Mouse (Mus musculus): ENCODE results near the gene Ano6. TPM values are rescaled to one million over a fixed set of nuclear protein-coding genes. Genes with fewer than 3 reads are reported as not detected.
A peak's percentile ranks its signal among the peaks of the same experiment; 100 is the strongest.

Ano6 gene
- polyA plus RNA-seq, 1 experiment from 2014 or later: 37.2 TPM

DNA sequence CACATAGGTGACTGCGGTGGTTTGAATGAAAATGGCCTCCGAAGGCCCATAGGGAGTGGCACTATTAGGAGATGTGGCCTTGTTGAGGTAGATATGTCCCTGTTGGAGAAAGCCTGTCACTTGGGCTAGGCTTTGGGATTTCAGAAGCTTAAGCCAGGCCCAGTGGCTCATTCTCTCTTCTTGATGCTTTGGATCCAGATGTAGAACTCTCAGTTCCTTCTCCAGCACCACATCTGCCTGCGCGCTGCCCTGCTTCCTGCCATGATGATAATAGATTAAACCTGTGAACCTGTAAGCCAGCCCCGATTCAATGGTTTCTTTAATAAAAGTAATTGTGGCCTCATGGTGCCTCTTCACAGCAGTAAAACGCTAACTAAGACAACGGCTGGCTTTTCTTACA, 7.6 kb downstream of the Ano6 start:
- Histone ChIP-seq H3K36me3 (ENCODE audit: control insufficient read depth, insufficient read depth, low read length) (no peaks in the 10 kb centered on the region), H3K27me3 (ENCODE audit: control insufficient read depth, insufficient read depth, low read length) (no peaks in the 10 kb centered on the region), H3K4me1 (replicated peaks; ENCODE audit: control insufficient read depth, insufficient read depth, low read length) (0 out of 2 replicates have a peak, but pooled peaks cover 2% of the 10 kb centered on the region), H3K4me2 (replicated peaks; ENCODE audit: low read depth, low read length) (no peak overlapping the region), H3K27ac (ENCODE audit: low read depth, low read length) (no peak overlapping the region), H3K9me3 (ENCODE audit: control insufficient read depth, low read length) (no peaks in the 10 kb centered on the region), H3K4me3 (ENCODE audit: low read depth, low read length) (no peak overlapping the region), H3K9ac (ENCODE audit: low read depth, low read length) (no peak overlapping the region)
- no peak for DNase-seq (ENCODE audit: low spot score)
- ATAC-seq (ENCODE audit: low FRiP score): no peak
- WGBS: 90% methylated on average over 7 of the region's 7 CpGs

DNA sequence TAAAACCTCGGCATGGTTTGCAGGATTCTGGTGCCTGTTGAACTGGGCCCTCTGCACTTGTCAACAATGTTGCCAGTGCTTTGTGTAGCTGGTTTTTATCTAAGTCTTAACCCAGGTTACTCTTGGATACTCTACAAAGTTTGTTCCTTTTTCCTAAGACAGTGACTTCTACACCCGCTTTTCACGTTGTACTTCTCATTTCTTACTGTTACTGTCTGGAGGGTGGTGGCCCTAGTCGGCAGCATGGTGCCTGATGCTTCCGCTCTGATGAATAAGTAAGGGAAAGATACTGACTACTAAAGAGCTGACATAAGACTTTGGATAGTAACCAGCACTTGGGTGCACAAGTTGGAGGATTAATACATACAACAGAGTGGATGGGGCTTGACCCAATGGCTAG, 9.0 kb downstream of the Ano6 start:
- H3K4me3 ChIP-seq (ENCODE audit: low read depth, low read length): no peak overlapping the region
- H3K4me1 ChIP-seq (replicated peaks; ENCODE audit: control insufficient read depth, insufficient read depth, low read length): 0 out of 2 replicates have a peak, but pooled peaks cover 6% of the 10 kb centered on the region
- no peaks in the 10 kb centered on the region for H3K27me3 ChIP-seq (ENCODE audit: control insufficient read depth, insufficient read depth, low read length)
- WGBS: 94% methylated on average over 5 of the region's 5 CpGs
- ATAC-seq (ENCODE audit: low FRiP score) (no peak), DNase-seq (ENCODE audit: low spot score) (no peak)
- H3K9ac ChIP-seq (ENCODE audit: low read depth, low read length): no peak overlapping the region
- no peaks in the 10 kb centered on the region for H3K9me3 ChIP-seq (ENCODE audit: control insufficient read depth, low read length)
- H3K4me2 ChIP-seq (replicated peaks; ENCODE audit: low read depth, low read length): no peak overlapping the region
- no peak overlapping the region for H3K27ac ChIP-seq (ENCODE audit: low read depth, low read length)
- no peaks in the 10 kb centered on the region for H3K36me3 ChIP-seq (ENCODE audit: control insufficient read depth, insufficient read depth, low read length)

DNA sequence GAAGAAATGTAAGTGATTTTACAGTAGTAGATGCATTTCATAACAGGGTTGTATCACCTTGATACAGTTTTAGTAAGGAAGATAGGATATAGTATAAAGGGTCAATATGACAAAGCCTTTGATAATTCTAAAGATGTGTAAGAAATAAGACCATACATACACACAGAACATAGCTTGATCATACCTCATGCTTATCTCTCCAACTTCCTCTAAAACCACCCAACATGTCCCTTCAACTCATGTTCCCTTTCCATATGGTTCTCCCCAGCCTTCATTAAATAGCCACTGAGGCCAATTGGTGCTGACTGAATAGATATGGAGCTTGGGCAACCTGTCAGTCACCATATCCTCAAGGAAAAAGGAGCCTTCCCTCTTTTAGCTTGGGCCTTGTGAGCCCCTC, 9.4 kb downstream of the Ano6 start:
- Histone ChIP-seq H3K4me2 (replicated peaks; ENCODE audit: low read depth, low read length) (no peak overlapping the region), H3K9me3 (ENCODE audit: control insufficient read depth, low read length) (no peaks in the 10 kb centered on the region), H3K27ac (ENCODE audit: low read depth, low read length) (no peak overlapping the region), H3K36me3 (ENCODE audit: control insufficient read depth, insufficient read depth, low read length) (no peaks in the 10 kb centered on the region), H3K27me3 (ENCODE audit: control insufficient read depth, insufficient read depth, low read length) (no peaks in the 10 kb centered on the region), H3K4me1 (replicated peaks; ENCODE audit: control insufficient read depth, insufficient read depth, low read length) (0 out of 2 replicates have a peak, but pooled peaks cover 4% of the 10 kb centered on the region), H3K9ac (ENCODE audit: low read depth, low read length) (no peak overlapping the region), H3K4me3 (ENCODE audit: low read depth, low read length) (no peak overlapping the region)
- DNase-seq (ENCODE audit: low spot score): no peak
- ATAC-seq (ENCODE audit: low FRiP score): no peak

DNA sequence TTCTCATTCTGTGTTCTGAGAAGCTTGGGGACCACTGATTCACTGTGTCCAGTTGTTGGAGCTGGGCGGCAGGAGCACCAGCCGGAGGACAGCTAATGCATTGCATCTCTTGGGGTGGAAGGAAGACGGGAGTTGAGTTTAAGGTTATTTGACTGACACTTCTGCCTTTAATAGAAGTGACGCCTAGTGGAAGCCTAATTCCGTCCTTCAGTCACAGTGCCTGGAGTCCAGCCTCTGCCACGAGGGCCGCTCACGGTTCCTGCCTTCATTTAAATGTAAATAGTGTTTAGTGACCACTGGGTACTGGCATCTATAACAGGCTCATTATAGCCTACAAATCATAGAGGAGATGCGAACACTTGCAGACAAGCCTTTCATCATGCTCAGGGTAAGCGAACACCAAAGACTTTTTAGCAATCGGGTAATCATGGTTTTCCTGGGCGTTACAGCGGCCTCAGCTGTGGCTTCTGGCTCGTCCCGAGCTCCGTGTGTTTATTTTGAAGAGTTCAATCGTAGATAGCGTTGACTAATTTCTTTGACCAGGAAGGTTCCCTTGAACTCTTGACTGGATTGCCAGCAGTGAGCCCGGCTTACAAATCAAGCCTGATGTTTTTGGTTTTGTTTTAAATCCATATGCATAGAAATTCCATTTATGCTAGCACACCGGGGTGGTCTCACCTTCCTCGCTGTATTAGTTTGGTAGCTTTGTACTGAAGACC, 10.8 kb downstream of the Ano6 start:
- H3K36me3 ChIP-seq (ENCODE audit: control insufficient read depth, insufficient read depth, low read length): no peaks in the 10 kb centered on the region
- ATAC-seq (ENCODE audit: low FRiP score) (no peak), DNase-seq (ENCODE audit: low spot score) (no peak)
- H3K9me3 ChIP-seq (ENCODE audit: control insufficient read depth, low read length): no peaks in the 10 kb centered on the region
- no peak overlapping the region for H3K4me2 ChIP-seq (replicated peaks; ENCODE audit: low read depth, low read length)
- 69% methylated on average over 21 of the region's 21 CpGs for WGBS
- no peak overlapping the region for H3K9ac ChIP-seq (ENCODE audit: low read depth, low read length)
- H3K4me3 ChIP-seq (ENCODE audit: low read depth, low read length): no peak overlapping the region
- H3K27me3 ChIP-seq (ENCODE audit: control insufficient read depth, insufficient read depth, low read length): no peaks in the 10 kb centered on the region
- H3K27ac ChIP-seq (ENCODE audit: low read depth, low read length): no peak overlapping the region
- 0 out of 2 replicates have a peak, but pooled peaks cover 4% of the 10 kb centered on the region for H3K4me1 ChIP-seq (replicated peaks; ENCODE audit: control insufficient read depth, insufficient read depth, low read length)

DNA sequence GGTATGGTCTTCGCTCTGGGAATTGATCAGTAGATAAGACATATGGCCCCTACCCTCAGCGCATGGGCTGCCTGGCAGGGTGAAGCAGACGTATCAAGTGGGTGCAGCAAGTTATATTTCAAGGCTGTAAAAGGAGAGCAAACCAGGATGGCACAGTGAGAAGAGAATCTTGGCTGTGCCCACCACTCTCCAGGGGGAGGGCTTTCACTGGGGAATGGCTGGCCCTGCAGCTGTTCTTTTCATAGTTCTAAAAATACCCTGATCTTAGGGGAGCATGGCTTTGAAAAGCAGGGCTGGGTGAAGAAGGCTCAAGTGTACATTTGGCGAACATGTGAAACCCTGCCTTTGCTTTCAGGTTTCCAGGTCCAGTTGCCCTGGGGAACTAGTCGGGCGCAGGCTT, 11.5 kb downstream of the Ano6 start:
- 91% methylated on average over 6 of the region's 6 CpGs for WGBS
- Histone ChIP-seq H3K36me3 (ENCODE audit: control insufficient read depth, insufficient read depth, low read length) (no peaks in the 10 kb centered on the region), H3K27ac (ENCODE audit: low read depth, low read length) (no peak overlapping the region), H3K4me2 (replicated peaks; ENCODE audit: low read depth, low read length) (no peak overlapping the region), H3K9me3 (ENCODE audit: control insufficient read depth, low read length) (no peaks in the 10 kb centered on the region), H3K9ac (ENCODE audit: low read depth, low read length) (no peak overlapping the region), H3K27me3 (ENCODE audit: control insufficient read depth, insufficient read depth, low read length) (no peaks in the 10 kb centered on the region), H3K4me3 (ENCODE audit: low read depth, low read length) (no peak overlapping the region), H3K4me1 (replicated peaks; ENCODE audit: control insufficient read depth, insufficient read depth, low read length) (0 out of 2 replicates have a peak, but pooled peaks cover 4% of the 10 kb centered on the region)
- ATAC-seq (ENCODE audit: low FRiP score): no peak
- DNase-seq (ENCODE audit: low spot score): no peak

DNA sequence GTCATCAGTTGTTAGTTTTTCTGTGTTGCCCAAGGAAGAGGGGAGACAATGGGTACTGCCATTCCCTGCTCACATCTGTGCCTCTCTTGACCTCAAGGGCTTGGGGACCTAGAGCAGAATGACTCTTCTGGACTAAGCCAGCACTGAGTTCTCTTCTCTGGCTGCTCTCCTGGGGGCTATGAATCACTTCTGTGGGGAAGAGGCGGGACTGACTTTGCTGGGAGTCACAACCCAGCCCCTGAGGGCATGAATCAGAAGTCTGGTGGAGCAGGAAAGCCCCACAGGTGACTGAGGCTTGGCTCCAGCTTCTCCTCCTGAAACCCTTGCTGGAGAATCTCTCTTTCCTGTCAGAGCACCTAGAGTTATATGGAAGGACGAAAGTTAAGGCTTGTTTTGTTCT, 12.1 kb downstream of the Ano6 start:
- no peaks in the 10 kb centered on the region for H3K36me3 ChIP-seq (ENCODE audit: control insufficient read depth, insufficient read depth, low read length)
- ATAC-seq (ENCODE audit: low FRiP score): no peak
- H3K4me3 ChIP-seq (ENCODE audit: low read depth, low read length): no peak overlapping the region
- 85% methylated on average over 2 of the region's 2 CpGs for WGBS
- H3K9me3 ChIP-seq (ENCODE audit: control insufficient read depth, low read length): no peaks in the 10 kb centered on the region
- no peak overlapping the region for H3K4me2 ChIP-seq (replicated peaks; ENCODE audit: low read depth, low read length)
- no peaks in the 10 kb centered on the region for H3K27me3 ChIP-seq (ENCODE audit: control insufficient read depth, insufficient read depth, low read length)
- DNase-seq (ENCODE audit: low spot score): no peak
- no peak overlapping the region for H3K27ac ChIP-seq (ENCODE audit: low read depth, low read length)
- no peak overlapping the region for H3K9ac ChIP-seq (ENCODE audit: low read depth, low read length)
- 0 out of 2 replicates have a peak, but pooled peaks cover 4% of the 10 kb centered on the region for H3K4me1 ChIP-seq (replicated peaks; ENCODE audit: control insufficient read depth, insufficient read depth, low read length)

DNA sequence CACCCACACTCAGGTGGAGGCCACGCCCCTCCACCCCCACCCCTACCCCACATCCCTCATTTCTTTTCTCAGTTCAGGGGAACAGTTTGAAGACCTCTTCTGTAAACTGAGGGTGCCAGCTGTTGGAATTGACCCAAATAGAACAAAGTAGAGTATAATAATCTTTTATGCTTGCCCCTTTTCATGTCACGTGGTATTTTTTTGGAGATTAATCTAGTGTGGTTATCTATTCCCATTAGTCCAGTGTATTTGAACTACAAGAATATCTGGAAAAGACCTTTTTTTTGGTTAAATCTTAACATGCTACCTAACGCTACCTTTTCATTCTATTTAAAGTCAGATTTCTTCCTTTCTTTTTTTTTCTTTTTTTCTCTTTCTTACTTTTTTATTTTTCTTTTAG, 12.8 kb downstream of the Ano6 start:
- ATAC-seq (ENCODE audit: low FRiP score) (no peak), DNase-seq (ENCODE audit: low spot score) (no peak)
- Histone ChIP-seq H3K4me2 (replicated peaks; ENCODE audit: low read depth, low read length) (no peak overlapping the region), H3K4me1 (replicated peaks; ENCODE audit: control insufficient read depth, insufficient read depth, low read length) (0 out of 2 replicates have a peak, but pooled peaks cover 4% of the 10 kb centered on the region), H3K27me3 (ENCODE audit: control insufficient read depth, insufficient read depth, low read length) (no peaks in the 10 kb centered on the region), H3K9ac (ENCODE audit: low read depth, low read length) (no peak overlapping the region), H3K27ac (ENCODE audit: low read depth, low read length) (no peak overlapping the region), H3K36me3 (ENCODE audit: control insufficient read depth, insufficient read depth, low read length) (no peaks in the 10 kb centered on the region), H3K9me3 (ENCODE audit: control insufficient read depth, low read length) (no peaks in the 10 kb centered on the region), H3K4me3 (ENCODE audit: low read depth, low read length) (no peak overlapping the region)
- 92% methylated on average over 3 of the region's 3 CpGs for WGBS

DNA sequence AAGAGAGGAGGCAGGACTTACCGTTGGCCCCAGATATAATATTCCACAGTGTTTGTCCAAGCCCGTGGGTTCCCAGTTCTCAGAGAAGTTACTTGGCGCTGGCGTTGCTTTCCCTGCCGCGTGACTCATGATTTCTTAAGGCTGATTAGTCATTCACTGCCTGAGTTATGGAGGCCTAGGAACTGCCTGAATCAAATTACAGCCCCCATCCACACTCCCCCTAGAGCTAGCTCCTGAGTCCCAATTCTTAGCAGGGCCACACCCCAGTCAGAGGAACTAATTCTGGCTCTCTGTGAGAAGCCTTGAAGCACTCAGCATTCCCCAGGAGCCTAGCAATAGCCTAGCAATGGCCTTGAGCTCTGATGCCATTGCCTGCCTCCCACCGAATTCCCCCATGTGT, 13.6 kb downstream of the Ano6 start:
- no peak for ATAC-seq (ENCODE audit: low FRiP score)
- no peaks in the 10 kb centered on the region for H3K36me3 ChIP-seq (ENCODE audit: control insufficient read depth, insufficient read depth, low read length)
- H3K4me1 ChIP-seq (replicated peaks; ENCODE audit: control insufficient read depth, insufficient read depth, low read length): 0 out of 2 replicates have a peak, but pooled peaks cover 4% of the 10 kb centered on the region
- DNase-seq (ENCODE audit: low spot score): no peak
- H3K27me3 ChIP-seq (ENCODE audit: control insufficient read depth, insufficient read depth, low read length): no peaks in the 10 kb centered on the region
- no peak overlapping the region for H3K4me2 ChIP-seq (replicated peaks; ENCODE audit: low read depth, low read length)
- no peak overlapping the region for H3K4me3 ChIP-seq (ENCODE audit: low read depth, low read length)
- WGBS: 61% methylated on average over 7 of the region's 7 CpGs
- H3K9ac ChIP-seq (ENCODE audit: low read depth, low read length): no peak overlapping the region
- H3K27ac ChIP-seq (ENCODE audit: low read depth, low read length): no peak overlapping the region
- H3K9me3 ChIP-seq (ENCODE audit: control insufficient read depth, low read length): no peaks in the 10 kb centered on the region

DNA sequence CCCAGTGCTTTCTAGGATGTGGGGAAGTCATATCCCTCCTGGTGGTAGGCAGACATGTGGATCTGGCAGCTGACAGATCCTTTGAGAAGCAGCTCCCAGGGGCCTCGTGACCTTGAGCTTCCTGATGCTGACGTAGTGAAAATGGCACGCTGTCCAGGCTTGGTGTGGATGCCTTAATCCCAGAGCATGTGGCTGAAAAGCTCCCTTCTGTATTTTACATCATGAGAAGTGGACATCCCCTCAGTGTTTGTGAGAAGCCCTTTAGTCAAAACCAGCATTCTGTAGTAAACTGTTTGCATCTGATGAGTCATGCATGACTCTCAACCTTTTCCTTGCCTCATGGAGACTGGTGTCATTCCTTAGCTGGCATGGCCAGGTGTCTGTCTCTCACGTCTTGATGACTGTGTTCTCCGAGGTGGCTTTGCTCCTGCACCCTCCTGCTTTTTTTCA, 14.4 kb downstream of the Ano6 start:
- 67% methylated on average over 5 of the region's 5 CpGs for WGBS
- no peak overlapping the region for H3K4me3 ChIP-seq (ENCODE audit: low read depth, low read length)
- no peak overlapping the region for H3K9ac ChIP-seq (ENCODE audit: low read depth, low read length)
- no peaks in the 10 kb centered on the region for H3K36me3 ChIP-seq (ENCODE audit: control insufficient read depth, insufficient read depth, low read length)
- no peaks in the 10 kb centered on the region for H3K27me3 ChIP-seq (ENCODE audit: control insufficient read depth, insufficient read depth, low read length)
- ATAC-seq (ENCODE audit: low FRiP score): no peak
- DNase-seq (ENCODE audit: low spot score): peak; percentile 15
- 0 out of 2 replicates have a peak, but pooled peaks cover 4% of the 10 kb centered on the region for H3K4me1 ChIP-seq (replicated peaks; ENCODE audit: control insufficient read depth, insufficient read depth, low read length)
- H3K27ac ChIP-seq (ENCODE audit: low read depth, low read length): no peak overlapping the region
- H3K4me2 ChIP-seq (replicated peaks; ENCODE audit: low read depth, low read length): no peak overlapping the region
- H3K9me3 ChIP-seq (ENCODE audit: control insufficient read depth, low read length): no peaks in the 10 kb centered on the region
